Mouse (Mus musculus): ENCODE results near the gene Lama2. TPM values are rescaled to one million over a fixed set of nuclear protein-coding genes. Genes with fewer than 3 reads are reported as not detected.

Lama2 gene
- polyA plus RNA-seq, 1 experiment, result not detected

DNA sequence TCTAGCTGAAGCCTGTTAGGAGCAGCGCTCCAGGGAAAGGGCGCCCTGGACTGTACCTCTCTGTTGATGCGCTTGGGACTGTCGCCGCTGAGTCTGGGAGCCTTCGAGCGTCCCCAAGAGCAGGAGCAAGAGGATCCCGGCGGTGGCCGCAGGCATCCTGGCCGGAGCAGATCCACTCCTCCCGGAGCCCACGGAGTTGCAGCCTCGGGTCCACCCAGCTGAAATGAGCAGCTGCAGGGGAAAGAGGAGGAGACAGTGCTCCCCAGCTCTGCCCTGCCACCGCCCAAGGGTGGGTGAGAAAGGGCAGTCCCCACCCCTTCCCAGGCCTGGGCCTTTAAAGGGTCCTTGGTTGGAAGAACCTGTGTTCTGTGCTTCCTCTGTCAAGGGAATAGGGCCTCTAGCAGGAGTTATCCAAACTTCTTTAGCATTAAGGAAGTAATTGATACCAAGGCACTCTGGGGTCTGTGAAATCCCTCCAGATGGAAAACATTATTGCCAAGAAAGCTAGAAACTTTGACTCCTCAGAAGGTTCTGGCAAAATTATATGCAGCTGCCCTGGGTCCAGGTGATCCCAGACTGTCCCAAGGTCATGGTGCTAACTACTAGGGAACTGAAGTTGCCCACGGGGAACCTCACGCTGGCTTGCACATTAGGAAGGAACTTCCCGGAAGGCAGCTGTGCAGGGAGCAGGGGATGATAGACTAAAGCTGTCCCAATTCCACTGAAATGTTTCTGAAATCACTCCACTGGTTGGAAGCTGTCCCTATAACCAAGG is 2.7 kb downstream of the Lama2 start:
- Histone ChIP-seq H3K9me3 (ENCODE audit: control insufficient read depth, low read length) (no peaks in the 10 kb centered on the region), H3K36me3 (ENCODE audit: control insufficient read depth) (no peaks in the 10 kb centered on the region), H3K4me3 (replicated peaks) (no peak overlapping the region), H3K4me1 (ENCODE audit: control insufficient read depth) (no peaks in the 10 kb centered on the region), H3K27me3 (ENCODE audit: control insufficient read depth) (no peaks in the 10 kb centered on the region)
- TF ChIP-seq TAL1 (IDR thresholded peaks at IDR 0.05; ENCODE audit: low read length), result no peak
- no peak for TF ChIP-seq GATA1 (IDR thresholded peaks at IDR 0.05; ENCODE audit: low read length)

GRCm38 (mm10) chr10:27595675-27596074 is 23.9 kb downstream of the Lama2 start:
- no peaks in the 10 kb centered on the region for H3K36me3 ChIP-seq (ENCODE audit: control insufficient read depth)
- no peaks in the 10 kb centered on the region for H3K9me3 ChIP-seq (ENCODE audit: control insufficient read depth, low read length)
- no peaks in the 10 kb centered on the region for H3K27me3 ChIP-seq (ENCODE audit: control insufficient read depth)
- no peak overlapping the region for H3K4me3 ChIP-seq (replicated peaks)
- no peak for TF ChIP-seq TAL1 (IDR thresholded peaks at IDR 0.05; ENCODE audit: low read length)
- TF ChIP-seq GATA1 (IDR thresholded peaks at IDR 0.05; ENCODE audit: low read length), result no peak
- no peaks in the 10 kb centered on the region for H3K4me1 ChIP-seq (ENCODE audit: control insufficient read depth)

DNA sequence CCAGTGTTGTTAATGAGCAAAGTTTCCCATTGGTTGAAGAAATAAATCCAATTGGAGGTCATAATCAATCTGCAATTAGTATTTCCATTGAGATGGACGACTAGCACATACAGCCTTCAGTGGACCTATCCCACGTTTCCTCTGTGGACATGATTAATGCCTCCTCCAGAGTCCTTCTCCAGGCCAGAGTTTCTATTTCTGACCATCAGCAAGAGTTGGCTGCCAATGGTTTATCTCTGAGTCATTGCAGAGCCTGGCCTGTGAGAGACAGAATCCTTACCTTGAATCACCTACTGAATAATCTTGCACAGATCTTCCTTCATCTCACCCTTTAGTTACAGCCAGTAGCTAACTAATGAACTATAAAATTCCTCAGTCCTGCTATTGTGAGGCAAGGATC is 86.3 kb downstream of the Lama2 start:
- no peaks in the 10 kb centered on the region for H3K36me3 ChIP-seq (ENCODE audit: control insufficient read depth)
- H3K4me1 ChIP-seq (ENCODE audit: control insufficient read depth), result no peaks in the 10 kb centered on the region
- H3K9me3 ChIP-seq (ENCODE audit: control insufficient read depth, low read length), result no peaks in the 10 kb centered on the region
- TF ChIP-seq TAL1 (IDR thresholded peaks at IDR 0.05; ENCODE audit: low read length) (no peak), GATA1 (IDR thresholded peaks at IDR 0.05; ENCODE audit: low read length) (no peak)
- no peaks in the 10 kb centered on the region for H3K27me3 ChIP-seq (ENCODE audit: control insufficient read depth)
- H3K4me3 ChIP-seq (replicated peaks), result no peak overlapping the region

DNA sequence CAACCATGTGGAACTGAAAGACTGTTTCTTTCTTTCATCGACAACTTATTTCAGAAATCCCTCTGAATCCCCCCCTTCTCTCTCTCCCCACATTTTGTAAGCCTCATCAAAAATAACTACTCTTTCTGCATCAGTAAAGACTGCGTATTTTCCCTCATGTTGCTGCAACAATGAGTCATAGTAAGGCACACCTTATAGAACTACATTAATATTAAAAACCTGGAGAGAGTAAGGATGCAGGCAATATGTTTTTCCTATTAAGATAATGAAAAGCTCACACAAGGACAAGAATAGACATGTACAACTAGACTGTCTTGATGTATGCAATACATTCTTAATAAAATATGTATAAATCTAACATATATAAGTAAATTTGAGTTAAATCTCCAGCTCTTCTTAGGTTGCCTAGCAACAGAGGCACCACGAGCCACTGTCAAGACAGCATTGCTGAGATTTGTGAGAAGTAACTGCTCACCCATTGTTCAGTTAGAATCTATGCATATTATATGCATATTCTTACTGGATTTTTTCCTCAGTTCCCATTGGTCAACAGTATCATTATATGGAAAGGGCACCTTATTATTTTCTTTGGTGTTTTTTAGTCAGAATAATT is 110.6 kb downstream of the Lama2 start:
- Histone ChIP-seq H3K27me3 (ENCODE audit: control insufficient read depth) (no peaks in the 10 kb centered on the region), H3K9me3 (ENCODE audit: control insufficient read depth, low read length) (no peaks in the 10 kb centered on the region), H3K4me3 (replicated peaks) (no peak overlapping the region), H3K36me3 (ENCODE audit: control insufficient read depth) (no peaks in the 10 kb centered on the region), H3K4me1 (ENCODE audit: control insufficient read depth) (no peaks in the 10 kb centered on the region)
- TF ChIP-seq GATA1 (IDR thresholded peaks at IDR 0.05; ENCODE audit: low read length) (no peak), TAL1 (IDR thresholded peaks at IDR 0.05; ENCODE audit: low read length) (no peak)

DNA sequence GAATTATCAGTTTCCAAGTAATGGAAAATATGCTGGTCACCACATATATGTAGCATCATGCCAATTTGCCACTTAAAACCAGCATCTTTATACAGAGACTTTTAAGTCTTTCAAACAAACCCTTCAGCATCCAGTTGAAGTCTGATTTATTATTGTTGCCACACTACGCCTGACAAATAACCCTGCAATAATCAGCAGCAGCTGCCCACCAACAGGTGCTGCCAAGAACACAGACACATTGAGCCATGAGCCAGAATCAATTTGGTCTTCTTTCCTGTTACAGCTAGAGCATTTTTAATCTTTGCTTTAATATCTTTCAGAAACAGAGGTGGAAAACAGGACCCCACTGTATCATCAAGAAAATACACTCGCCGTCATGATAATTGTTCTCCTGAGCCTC is 118.7 kb downstream of the Lama2 start:
- TF ChIP-seq TAL1 (IDR thresholded peaks at IDR 0.05; ENCODE audit: low read length) (no peak), GATA1 (IDR thresholded peaks at IDR 0.05; ENCODE audit: low read length) (no peak)
- H3K4me3 ChIP-seq (replicated peaks), result no peak overlapping the region

GRCm38 (mm10) chr10:27488452-27488851 is 131.1 kb downstream of the Lama2 start:
- no peak for TF ChIP-seq TAL1 (IDR thresholded peaks at IDR 0.05; ENCODE audit: low read length)
- TF ChIP-seq GATA1 (IDR thresholded peaks at IDR 0.05; ENCODE audit: low read length), result no peak
- no peak overlapping the region for H3K4me3 ChIP-seq (replicated peaks)

More for the DNA sequence above, 118.7 kb downstream of the Lama2 start:
- Histone ChIP-seq H3K9me3 (ENCODE audit: control insufficient read depth, low read length) (no peaks in the 10 kb centered on the region), H3K27me3 (ENCODE audit: control insufficient read depth) (no peaks in the 10 kb centered on the region), H3K36me3 (ENCODE audit: control insufficient read depth) (no peaks in the 10 kb centered on the region), H3K4me1 (ENCODE audit: control insufficient read depth) (no peaks in the 10 kb centered on the region)

GRCm38 (mm10) chr10:27484041-27484440 is 135.5 kb downstream of the Lama2 start:
- TF ChIP-seq GATA1 (IDR thresholded peaks at IDR 0.05; ENCODE audit: low read length) (no peak), TAL1 (IDR thresholded peaks at IDR 0.05; ENCODE audit: low read length) (no peak)
- Histone ChIP-seq H3K4me1 (ENCODE audit: control insufficient read depth) (no peaks in the 10 kb centered on the region), H3K9me3 (ENCODE audit: control insufficient read depth, low read length) (no peaks in the 10 kb centered on the region), H3K4me3 (replicated peaks) (no peak overlapping the region), H3K27me3 (ENCODE audit: control insufficient read depth) (no peaks in the 10 kb centered on the region), H3K36me3 (ENCODE audit: control insufficient read depth) (no peaks in the 10 kb centered on the region)

More at GRCm38 (mm10) chr10:27488452-27488851, 131.1 kb downstream of the Lama2 start:
- Histone ChIP-seq H3K9me3 (ENCODE audit: control insufficient read depth, low read length) (no peaks in the 10 kb centered on the region), H3K36me3 (ENCODE audit: control insufficient read depth) (no peaks in the 10 kb centered on the region), H3K27me3 (ENCODE audit: control insufficient read depth) (no peaks in the 10 kb centered on the region), H3K4me1 (ENCODE audit: control insufficient read depth) (no peaks in the 10 kb centered on the region)

DNA sequence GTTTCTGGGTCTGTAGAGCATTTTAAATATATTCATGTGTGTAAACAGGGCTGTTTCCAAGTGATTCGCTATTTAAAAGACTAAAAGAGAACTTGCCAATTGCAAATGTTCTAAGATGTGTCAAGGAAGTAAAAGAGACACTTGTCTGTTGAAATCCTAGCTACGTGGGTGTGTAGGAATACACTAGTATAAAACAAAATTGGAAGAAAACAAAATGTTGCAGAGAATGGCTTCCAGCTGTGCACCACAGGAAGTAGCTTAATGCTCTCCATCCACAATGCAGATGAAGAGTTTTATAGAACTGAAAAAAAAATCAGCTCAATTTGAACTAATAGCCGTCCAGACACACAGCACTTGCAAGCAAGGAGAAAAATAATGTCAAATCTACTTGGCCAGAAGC is 144.0 kb downstream of the Lama2 start:
- H3K27me3 ChIP-seq (ENCODE audit: control insufficient read depth), result no peaks in the 10 kb centered on the region
- no peaks in the 10 kb centered on the region for H3K36me3 ChIP-seq (ENCODE audit: control insufficient read depth)
- TF ChIP-seq TAL1 (IDR thresholded peaks at IDR 0.05; ENCODE audit: low read length) (no peak), GATA1 (IDR thresholded peaks at IDR 0.05; ENCODE audit: low read length) (no peak)
- no peaks in the 10 kb centered on the region for H3K4me1 ChIP-seq (ENCODE audit: control insufficient read depth)
- H3K4me3 ChIP-seq (replicated peaks), result no peak overlapping the region
- H3K9me3 ChIP-seq (ENCODE audit: control insufficient read depth, low read length), result no peaks in the 10 kb centered on the region

GRCm38 (mm10) chr10:27468274-27468673 is 151.3 kb downstream of the Lama2 start:
- Histone ChIP-seq H3K9me3 (ENCODE audit: control insufficient read depth, low read length) (no peaks in the 10 kb centered on the region), H3K27me3 (ENCODE audit: control insufficient read depth) (no peaks in the 10 kb centered on the region), H3K36me3 (ENCODE audit: control insufficient read depth) (no peaks in the 10 kb centered on the region), H3K4me1 (ENCODE audit: control insufficient read depth) (no peaks in the 10 kb centered on the region), H3K4me3 (replicated peaks) (no peak overlapping the region)
- TF ChIP-seq TAL1 (IDR thresholded peaks at IDR 0.05; ENCODE audit: low read length) (no peak), GATA1 (IDR thresholded peaks at IDR 0.05; ENCODE audit: low read length) (no peak)
